Mouse (Mus musculus): ENCODE results near the gene Phf19. TPM values are rescaled to one million over a fixed set of nuclear protein-coding genes. Genes with fewer than 3 reads are reported as not detected.

Gene Phf19
- polyA plus RNA-seq, 1 experiment = 0.66 TPM

GRCm38 (mm10) chr2:34953018-34953417 lies 39.2 kb upstream of the Phf19 start:
- WGBS = 66% methylated on average over 4 of the region's 4 CpGs
- Histone ChIP-seq H3K36me3 (ENCODE audit: control insufficient read depth, insufficient read depth, low read length) (no peaks in the 10 kb centered on the region), H3K4me1 (ENCODE audit: control insufficient read depth, insufficient read depth, low read length) (no peaks in the 10 kb centered on the region), H3K4me3 (ENCODE audit: insufficient read depth, low read depth, low read length) (no peak overlapping the region), H3K27ac (ENCODE audit: insufficient read depth, low read depth, low read length) (no peak overlapping the region), H3K27me3 (replicated peaks; ENCODE audit: control insufficient read depth, insufficient read depth, low read length) (no peaks in the 10 kb centered on the region)
- DNase-seq = no peak
- TF ChIP-seq CTCF (conservative IDR thresholded peaks at IDR 0.05; ENCODE audit: insufficient read depth, insufficient read length, low read depth, low read length) (no peak), POLR2A (IDR thresholded peaks at IDR 0.05; ENCODE audit: low read depth, low read length) (no peak)

- no peak for DNase-seq
- no peak overlapping the region for H3K27ac ChIP-seq (ENCODE audit: insufficient read depth, low read depth, low read length)
- no peaks in the 10 kb centered on the region for H3K27me3 ChIP-seq (replicated peaks; ENCODE audit: control insufficient read depth, insufficient read depth, low read length)
- no peak overlapping the region for H3K4me3 ChIP-seq (ENCODE audit: insufficient read depth, low read depth, low read length)
- H3K36me3 ChIP-seq (ENCODE audit: control insufficient read depth, insufficient read depth, low read length) = no peaks in the 10 kb centered on the region
- no peak for TF ChIP-seq CTCF (conservative IDR thresholded peaks at IDR 0.05; ENCODE audit: insufficient read depth, insufficient read length, low read depth, low read length)
- no peaks in the 10 kb centered on the region for H3K4me1 ChIP-seq (ENCODE audit: control insufficient read depth, insufficient read depth, low read length)
These were observed 37.6 kb upstream of the Phf19 start for GRCm38 (mm10) chr2:34951469-34951868.

- 37% methylated on average over 2 of the region's 2 CpGs for WGBS
- no peaks in the 10 kb centered on the region for H3K27me3 ChIP-seq (replicated peaks; ENCODE audit: control insufficient read depth, insufficient read depth, low read length)
- no peak for DNase-seq
- no peak overlapping the region for H3K4me3 ChIP-seq (ENCODE audit: insufficient read depth, low read depth, low read length)
- H3K27ac ChIP-seq (ENCODE audit: insufficient read depth, low read depth, low read length) = no peak overlapping the region
- no peaks in the 10 kb centered on the region for H3K36me3 ChIP-seq (ENCODE audit: control insufficient read depth, insufficient read depth, low read length)
- TF ChIP-seq POLR2A (IDR thresholded peaks at IDR 0.05; ENCODE audit: low read depth, low read length) (no peak), CTCF (conservative IDR thresholded peaks at IDR 0.05; ENCODE audit: insufficient read depth, insufficient read length, low read depth, low read length) (no peak)
- H3K4me1 ChIP-seq (ENCODE audit: control insufficient read depth, insufficient read depth, low read length) = no peaks in the 10 kb centered on the region
These were observed 34.8 kb upstream of the Phf19 start for GRCm38 (mm10) chr2:34948622-34949021.

- no peak for TF ChIP-seq POLR2A (IDR thresholded peaks at IDR 0.05; ENCODE audit: low read depth, low read length)
- no peak for TF ChIP-seq CTCF (conservative IDR thresholded peaks at IDR 0.05; ENCODE audit: insufficient read depth, insufficient read length, low read depth, low read length)
- WGBS = 78% methylated on average over 4 of the region's 4 CpGs
- no peak for DNase-seq
These were observed 32.2 kb upstream of the Phf19 start for GRCm38 (mm10) chr2:34946046-34946445.

GRCm38 (mm10) chr2:34945580-34945979 lies 31.8 kb upstream of the Phf19 start:
- no peak overlapping the region for H3K4me3 ChIP-seq (ENCODE audit: insufficient read depth, low read depth, low read length)
- H3K27me3 ChIP-seq (replicated peaks; ENCODE audit: control insufficient read depth, insufficient read depth, low read length) = no peaks in the 10 kb centered on the region
- no peaks in the 10 kb centered on the region for H3K36me3 ChIP-seq (ENCODE audit: control insufficient read depth, insufficient read depth, low read length)
- H3K4me1 ChIP-seq (ENCODE audit: control insufficient read depth, insufficient read depth, low read length) = no peaks in the 10 kb centered on the region
- no peak overlapping the region for H3K27ac ChIP-seq (ENCODE audit: insufficient read depth, low read depth, low read length)
- DNase-seq = no peak
- WGBS = 68% methylated on average over 4 of the region's 4 CpGs
- TF ChIP-seq POLR2A (IDR thresholded peaks at IDR 0.05; ENCODE audit: low read depth, low read length) (no peak), CTCF (conservative IDR thresholded peaks at IDR 0.05; ENCODE audit: insufficient read depth, insufficient read length, low read depth, low read length) (no peak)

More at GRCm38 (mm10) chr2:34946046-34946445, 32.2 kb upstream of the Phf19 start:
- H3K27me3 ChIP-seq (replicated peaks; ENCODE audit: control insufficient read depth, insufficient read depth, low read length) = no peaks in the 10 kb centered on the region
- H3K4me3 ChIP-seq (ENCODE audit: insufficient read depth, low read depth, low read length) = no peak overlapping the region
- no peak overlapping the region for H3K27ac ChIP-seq (ENCODE audit: insufficient read depth, low read depth, low read length)
- H3K36me3 ChIP-seq (ENCODE audit: control insufficient read depth, insufficient read depth, low read length) = no peaks in the 10 kb centered on the region
- H3K4me1 ChIP-seq (ENCODE audit: control insufficient read depth, insufficient read depth, low read length) = no peaks in the 10 kb centered on the region

- Histone ChIP-seq H3K4me1 (ENCODE audit: control insufficient read depth, insufficient read depth, low read length) (no peaks in the 10 kb centered on the region), H3K4me3 (ENCODE audit: insufficient read depth, low read depth, low read length) (no peak overlapping the region), H3K27ac (ENCODE audit: insufficient read depth, low read depth, low read length) (no peak overlapping the region), H3K36me3 (ENCODE audit: control insufficient read depth, insufficient read depth, low read length) (no peaks in the 10 kb centered on the region), H3K27me3 (replicated peaks; ENCODE audit: control insufficient read depth, insufficient read depth, low read length) (no peaks in the 10 kb centered on the region)
- DNase-seq = peak; percentile 49
- TF ChIP-seq POLR2A (IDR thresholded peaks at IDR 0.05; ENCODE audit: low read depth, low read length) = no peak
- no peak for TF ChIP-seq CTCF (conservative IDR thresholded peaks at IDR 0.05; ENCODE audit: insufficient read depth, insufficient read length, low read depth, low read length)
- WGBS = 31% methylated on average over 8 of the region's 8 CpGs
These were observed 30.9 kb upstream of the Phf19 start for GRCm38 (mm10) chr2:34944761-34945160.

GRCm38 (mm10) chr2:34943556-34944120 lies 29.8 kb upstream of the Phf19 start:
- Histone ChIP-seq H3K4me3 (ENCODE audit: insufficient read depth, low read depth, low read length) (no peak overlapping the region), H3K27me3 (replicated peaks; ENCODE audit: control insufficient read depth, insufficient read depth, low read length) (no peaks in the 10 kb centered on the region), H3K36me3 (ENCODE audit: control insufficient read depth, insufficient read depth, low read length) (no peaks in the 10 kb centered on the region), H3K27ac (ENCODE audit: insufficient read depth, low read depth, low read length) (no peak overlapping the region), H3K4me1 (ENCODE audit: control insufficient read depth, insufficient read depth, low read length) (no peaks in the 10 kb centered on the region)
- WGBS = 64% methylated on average over 13 of the region's 13 CpGs
- no peak for DNase-seq
- TF ChIP-seq POLR2A (IDR thresholded peaks at IDR 0.05; ENCODE audit: low read depth, low read length) (no peak), CTCF (conservative IDR thresholded peaks at IDR 0.05; ENCODE audit: insufficient read depth, insufficient read length, low read depth, low read length) (no peak)

Measured in kidney, adult 2 months (tissue).